Mouse (Mus musculus) gastrocnemius, adult 8-10 months (tissue): ENCODE data around the gene Eif4enif1. TPM values are rescaled to one million over a fixed set of nuclear protein-coding genes. Genes with fewer than 3 reads are reported as not detected.
"Not testable (repeated sequence)": the region's sequence is repeated elsewhere in the genome, so short reads cannot be mapped to it uniquely, and the experiment has no call there.

ENCODE experiments used
- DNase-seq, 2 experiments: peaks; one replicate each; pipeline ENCODE4 v3.0.0; 2022; ENCODE audit warnings: low spot score in 2 of 2
- total RNA-seq, 4 experiments: library from RNA; stranded (reverse); gene quantifications; 2 replicates each; pipeline ENCODE4 v1.2.4; 2022

Gene Eif4enif1
- total RNA-seq, result 10 to 100 TPM; 27.6 to 39.3 (median 31.4) TPM

GRCm38 (mm10) chr11:3202231-3202701, at the start of gene Eif4enif1:
Eif4enif1 (plus strand) TSS chr11:3202392.
- DNase-seq, result peak; percentile 88 to 89

GRCm38 (mm10) chr11:3153666-3154397, 48.4 kb upstream of the Eif4enif1 start:
- DNase-seq, result peak; percentile 81 to 92

DNA sequence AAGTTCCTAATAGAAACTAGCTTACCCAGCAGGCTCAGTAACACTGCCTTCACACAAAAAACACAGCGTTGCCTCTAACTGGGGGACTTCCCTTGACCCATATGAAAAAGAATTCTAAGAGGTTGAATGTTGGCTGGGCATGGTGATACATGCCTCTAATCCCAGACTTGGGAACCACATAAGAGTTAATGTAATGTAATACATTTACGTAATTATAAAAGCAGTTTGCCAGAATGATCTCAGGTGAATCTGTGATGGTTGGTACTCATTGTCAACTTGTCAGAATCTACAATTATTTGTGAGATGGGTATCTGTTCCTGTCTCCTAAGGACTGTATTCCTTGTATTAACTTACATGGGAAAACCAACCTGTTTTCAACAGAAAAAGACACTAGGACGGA, 45.2 kb upstream of the Eif4enif1 start:
- DNase-seq, result not testable (repeated sequence)

DNA sequence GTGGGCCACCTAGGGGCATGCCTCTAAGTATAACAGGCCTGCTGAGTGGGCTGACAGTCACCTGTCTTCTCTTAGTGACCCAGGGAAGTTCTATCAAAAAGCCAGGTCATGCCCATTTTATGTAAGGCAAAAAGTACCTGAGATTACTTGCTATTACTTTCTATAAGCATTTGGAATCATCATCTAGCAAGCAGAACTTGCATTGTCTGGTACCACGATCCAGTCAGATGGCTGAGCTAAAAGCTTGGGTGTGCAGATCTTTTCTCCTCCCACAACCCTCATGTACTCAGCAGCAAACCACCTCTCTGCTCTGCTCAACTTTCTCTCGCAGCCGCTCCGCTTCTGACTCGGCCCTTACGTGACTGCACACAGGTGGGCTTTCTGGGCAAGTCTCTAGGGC, 44.2 kb upstream of the Eif4enif1 start:
- DNase-seq, result peak in 1 of 2 experiments; percentile 14

DNA sequence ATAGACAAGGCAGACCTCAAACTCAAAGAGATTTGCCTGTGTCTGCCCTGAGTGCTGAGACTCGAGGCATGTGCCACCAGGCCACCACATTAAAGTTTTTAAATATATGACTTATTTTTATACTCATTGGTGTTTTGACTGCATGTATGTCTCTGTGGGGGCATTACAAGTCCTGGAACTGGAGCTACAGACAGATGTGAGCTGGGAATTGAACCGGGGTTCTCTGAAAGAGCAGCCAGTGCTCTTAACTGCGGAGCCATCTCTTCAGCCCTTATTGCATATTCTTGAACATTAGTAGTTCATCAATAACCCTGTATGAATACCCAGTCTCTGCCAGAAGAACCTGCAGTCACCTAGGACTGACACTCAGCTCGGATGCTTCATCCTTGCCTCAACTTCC, 43.4 kb upstream of the Eif4enif1 start:
- DNase-seq, result not testable (repeated sequence)

- peak; percentile 64 to 74 for DNase-seq
These were observed 40.8 kb upstream of the Eif4enif1 start for GRCm38 (mm10) chr11:3161370-3161769.

DNA sequence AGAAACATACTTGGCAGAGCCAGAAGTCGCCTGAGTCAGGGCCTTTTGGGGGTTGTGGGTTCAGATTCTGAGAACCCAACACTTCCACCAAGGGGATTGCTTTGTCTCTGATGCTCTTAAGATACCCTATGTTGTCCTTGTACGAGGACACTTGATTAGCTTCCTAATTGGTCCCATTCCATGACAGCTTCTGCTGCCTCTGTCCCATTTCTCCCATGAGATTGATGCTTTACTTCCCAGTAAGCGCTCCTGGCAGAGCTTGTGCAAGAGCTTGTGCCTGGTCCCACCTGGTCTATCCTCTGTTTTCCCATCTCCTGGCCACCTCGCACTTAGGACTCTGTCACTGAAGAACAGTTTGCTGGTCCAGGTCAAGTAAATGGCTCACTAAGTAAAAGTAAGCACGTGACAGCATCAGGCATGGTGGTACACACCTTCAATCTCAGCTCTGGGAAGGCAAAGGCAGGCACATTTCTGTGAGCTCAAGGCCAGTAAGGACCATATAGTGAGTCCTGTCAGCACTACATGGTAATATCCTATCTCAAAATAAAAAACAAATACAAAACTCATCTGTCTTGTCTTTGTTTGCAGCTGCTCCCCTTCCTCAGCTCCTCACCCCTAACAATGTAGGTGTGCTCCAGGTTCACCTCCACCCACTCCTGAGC, 39.8 kb upstream of the Eif4enif1 start:
- DNase-seq, result peak; percentile 82 to 88

DNA sequence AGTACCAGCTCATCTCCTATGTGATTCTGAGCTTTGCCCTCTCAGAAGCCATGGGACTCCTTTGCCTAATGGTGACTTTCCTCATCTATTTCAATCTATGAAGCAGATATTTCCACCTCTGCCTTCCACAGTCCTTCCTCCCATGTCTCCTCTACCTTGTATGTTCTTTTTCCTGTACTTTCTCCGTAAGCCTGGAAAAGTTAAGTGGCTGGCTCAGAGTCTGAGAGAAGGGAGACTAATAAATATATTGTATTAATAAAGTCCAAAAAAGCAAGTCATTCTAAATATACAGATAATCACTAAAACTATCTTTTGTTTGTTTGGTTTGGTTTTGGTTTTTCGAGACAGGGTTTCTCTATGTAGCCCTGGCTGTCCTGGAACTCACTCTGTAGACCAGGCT, 39.1 kb upstream of the Eif4enif1 start:
- DNase-seq, result peak in 1 of 2 experiments; percentile 13

GRCm38 (mm10) chr11:3163661-3164060, 38.5 kb upstream of the Eif4enif1 start:
- not testable (repeated sequence) for DNase-seq

- DNase-seq, result not testable (repeated sequence)
These were observed 36.9 kb upstream of the Eif4enif1 start for GRCm38 (mm10) chr11:3165210-3165782.

DNA sequence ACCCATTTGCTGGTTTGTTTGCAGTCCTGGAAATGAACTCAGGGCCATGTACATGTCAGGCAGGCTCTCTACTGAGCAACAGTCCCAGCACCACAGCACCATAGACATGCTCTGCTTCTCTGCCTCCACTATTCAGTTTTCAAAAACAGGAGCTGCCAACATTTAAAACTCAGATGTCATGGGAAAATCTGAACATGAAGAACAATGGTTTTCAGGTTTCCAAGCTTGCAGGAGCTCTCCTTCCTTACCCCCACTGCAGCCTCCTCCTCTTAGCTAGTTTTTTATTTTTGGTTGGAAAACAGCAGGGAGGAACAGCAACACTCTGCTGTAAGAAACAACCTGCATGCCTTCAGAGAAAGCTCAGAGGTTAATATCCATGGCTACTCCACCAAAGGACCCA, 35.9 kb upstream of the Eif4enif1 start:
- not testable (repeated sequence) for DNase-seq

GRCm38 (mm10) chr11:3167129-3167528, 35.1 kb upstream of the Eif4enif1 start:
- not testable (repeated sequence) for DNase-seq

DNA sequence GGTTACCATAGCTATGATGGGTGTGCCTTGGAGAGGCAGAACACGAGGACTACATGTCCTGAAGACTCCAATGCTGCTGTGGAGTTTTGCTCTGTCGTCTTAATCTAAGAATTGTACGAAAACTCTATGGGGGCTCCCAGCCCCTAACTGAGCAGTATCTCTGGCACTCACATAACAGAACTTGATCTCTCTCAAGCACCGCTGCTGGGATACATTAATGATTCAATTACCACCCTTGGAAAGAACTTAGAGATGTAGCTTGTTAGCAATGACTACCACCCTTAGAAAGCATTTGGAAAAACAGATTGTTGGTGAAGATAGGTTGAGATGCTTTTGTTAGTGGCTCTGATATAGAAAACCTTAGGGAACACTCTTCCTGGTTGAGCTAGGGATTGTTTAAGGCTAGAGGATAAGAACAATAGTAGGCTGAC, 34.6 kb upstream of the Eif4enif1 start:
- peak; percentile 69 to 70 for DNase-seq

- DNase-seq, result peak; percentile 57
These were observed 33.1 kb upstream of the Eif4enif1 start for GRCm38 (mm10) chr11:3169042-3169441.

DNA sequence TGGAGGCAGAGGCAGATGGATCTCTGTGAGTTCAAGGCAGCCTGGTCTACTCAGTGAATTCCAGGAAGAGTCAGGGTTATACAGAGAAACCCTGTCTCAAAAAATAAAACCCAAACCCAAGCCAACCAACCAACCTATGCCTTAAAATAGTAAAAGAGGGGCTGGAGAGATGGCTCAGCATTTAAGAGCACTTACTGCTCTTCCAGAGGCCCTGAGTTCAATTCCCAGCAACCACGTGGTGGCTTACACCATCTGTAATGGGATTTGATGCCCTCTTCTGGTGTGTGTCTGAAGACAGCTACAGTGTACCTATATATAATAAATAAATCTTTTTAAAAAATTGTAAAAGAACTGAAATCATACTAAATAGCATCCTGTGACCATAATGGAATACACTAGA, 30.3 kb upstream of the Eif4enif1 start:
- peak; percentile 71 to 73 for DNase-seq

DNA sequence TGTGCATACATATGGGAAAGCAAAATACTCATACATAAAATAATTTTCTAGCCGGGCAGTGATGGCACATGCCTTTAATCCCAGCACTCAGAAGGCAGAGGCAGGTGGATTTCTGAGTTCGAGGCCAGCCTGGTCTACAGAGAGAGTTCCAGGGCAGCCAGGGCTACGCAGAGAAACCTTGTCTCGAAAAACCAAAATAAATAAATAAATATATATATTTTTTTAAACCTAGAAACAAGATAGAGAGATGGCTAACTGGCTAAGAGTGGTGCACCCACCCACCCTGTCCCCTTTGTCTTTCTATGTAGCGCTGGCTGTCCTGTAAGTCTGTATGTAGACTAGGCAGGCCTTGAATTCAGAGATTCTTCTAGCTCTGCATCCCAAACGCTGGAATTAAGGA, 29.7 kb upstream of the Eif4enif1 start:
- DNase-seq, result not testable (repeated sequence)

DNA sequence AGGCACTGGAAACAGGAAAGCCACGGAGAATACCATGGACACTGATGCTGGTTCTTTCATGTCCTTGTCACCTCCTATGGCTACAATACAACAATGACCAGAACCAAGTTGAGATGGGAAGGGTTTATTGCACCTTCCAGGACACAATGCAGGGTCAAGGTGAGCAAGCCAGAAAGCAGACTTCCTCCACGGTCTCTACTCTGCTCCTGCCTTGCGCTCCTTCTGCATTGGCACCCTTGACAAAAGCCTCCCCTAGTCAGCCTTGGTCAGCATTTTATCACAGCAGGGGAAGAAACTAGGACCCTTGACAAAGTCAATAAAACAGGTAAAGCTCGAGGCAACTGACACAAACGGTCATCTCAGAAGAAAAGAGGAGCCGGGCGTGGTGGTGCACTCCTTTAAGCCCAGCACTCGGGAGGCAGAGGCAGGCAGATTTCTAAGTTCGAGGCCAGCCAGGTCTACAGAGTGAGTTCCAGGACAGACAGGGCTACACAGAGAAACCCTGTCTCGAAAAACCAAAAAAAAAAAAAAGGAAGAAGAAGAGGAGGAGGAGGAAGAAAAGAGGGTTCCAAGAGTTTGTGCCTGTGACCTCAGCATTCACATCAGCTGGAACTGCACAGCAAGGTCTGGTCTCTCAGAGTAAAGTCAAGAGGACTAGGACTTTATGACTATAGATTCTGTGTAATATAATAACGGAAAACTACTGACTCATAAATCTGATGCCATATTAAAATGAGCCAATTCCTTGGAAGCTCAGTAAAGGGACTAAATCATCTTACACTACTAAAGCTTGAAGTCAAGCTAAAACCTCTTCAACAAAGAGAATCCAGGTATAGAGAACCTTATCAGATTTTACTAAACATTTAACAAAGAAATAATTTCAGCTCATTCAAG, 28.5 kb upstream of the Eif4enif1 start:
- peak; percentile 85 to 88 for DNase-seq

GRCm38 (mm10) chr11:3178968-3179725, 23.0 kb upstream of the Eif4enif1 start:
- DNase-seq, result peak; percentile 28 to 46

DNA sequence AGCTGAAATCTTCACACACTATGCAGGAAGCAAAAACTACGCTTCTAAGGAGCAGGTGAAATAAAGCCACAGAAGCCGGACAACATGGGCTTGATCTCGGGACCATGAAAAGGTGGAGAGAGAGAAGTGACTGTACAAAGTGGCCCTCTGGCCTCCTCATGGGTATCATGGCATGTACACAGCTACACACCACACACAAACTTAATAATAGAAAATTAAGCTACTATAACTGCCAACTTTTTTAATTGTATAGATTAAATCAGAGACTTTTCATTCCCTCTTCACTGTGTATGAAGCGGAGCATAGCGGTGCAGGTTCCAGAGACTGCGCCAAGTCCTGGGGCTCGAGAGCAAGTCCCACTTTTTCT, 22.5 kb upstream of the Eif4enif1 start:
- DNase-seq, result peak; percentile 47 to 49

GRCm38 (mm10) chr11:3180510-3181160, 21.6 kb upstream of the Eif4enif1 start:
- DNase-seq, result not testable (repeated sequence)
